ENCODE assay signal across 9 mouse cellular contexts in genomic region chr14:20340149-20340548, GRCm38 (mm10). TPM values are rescaled to one million over a fixed set of nuclear protein-coding genes. Genes with fewer than 3 reads are reported as not detected.
DNase-seq lines count a peak whose midpoint lies in the region; TF ChIP-seq lines count a peak whose summit lies in the region.
"Had no signal": no experiment of that assay in that cellular context is flagged by ENCODE, and none has a peak within 500 bp of the region (broad histone marks: within the 10 kb centered on the region; RNA-seq: fewer than 3 reads in every experiment).

No protein-coding gene starts in this region.

- no peaks in the 10 kb centered on the region for H3K27me3 ChIP-seq in spleen, adult 2 months (ENCODE audit: control insufficient read depth, insufficient read depth, low read length)
- H3K27me3 ChIP-seq: lung, embryonic 15.5 days had no signal

- no peak overlapping the region for H3K4me3 ChIP-seq in gastrocnemius, adult 2 months
- H3K4me3 ChIP-seq in spleen, adult 2 months (ENCODE audit: extremely low read depth, insufficient read depth, insufficient read length), result no peak overlapping the region
- H3K4me3 ChIP-seq: lung, embryonic 15.5 days had no signal

- TF ChIP-seq POLR2A in spleen, adult 2 months (IDR thresholded peaks at IDR 0.05; ENCODE audit: low read depth, low read length), result no peak

- intact Hi-C loops in gastrocnemius, adult 2 months (cut with DNase I), result no loop called here

- TF ChIP-seq CTCF in gastrocnemius, adult 2 months (IDR thresholded peaks at IDR 0.05), result peak; percentile 57
- no peak for TF ChIP-seq CTCF in spleen, adult 2 months (IDR thresholded peaks at IDR 0.05; ENCODE audit: extremely low read depth, insufficient read depth, insufficient read length, insufficient replicate concordance)

- 90% methylated on average over 8 of the region's 8 CpGs for WGBS in spleen, adult 2 months

- H3K4me1 ChIP-seq in spleen, adult 2 months (ENCODE audit: control insufficient read depth, insufficient read depth, insufficient read length), result no peaks in the 10 kb centered on the region; the same call in 1 of the 2 replicates
- H3K4me1 ChIP-seq: lung, embryonic 15.5 days had no signal

- no peak for DNase-seq in gastrocnemius, adult 2 months
- no peak for DNase-seq in gastrocnemius, postnatal 25 days
- DNase-seq in B cell, adult 2 months, result peak; percentile 63 to 66
- DNase-seq in adipocyte (ENCODE audit: low spot score) (peak; percentile 3), liver (peak; percentile 32)
- DNase-seq in spleen, adult 2 months (ENCODE audit: low read depth in 1 of 2, low spot score in 2 of 2), result peak; percentile 22 to 27
- no peak for DNase-seq in ovary, postnatal 10 days (ENCODE audit: low spot score)
- DNase-seq in gastrocnemius, postnatal 4 days (ENCODE audit: low spot score in 2 of 2), result no peak

- peaks cover 13% of the 10 kb centered on the region for H3K36me3 ChIP-seq in spleen, adult 2 months (ENCODE audit: control insufficient read depth, insufficient read depth, low read length)

- no peak overlapping the region for H3K27ac ChIP-seq in gastrocnemius, adult 2 months
- H3K27ac ChIP-seq in spleen, adult 2 months (ENCODE audit: insufficient read depth, low read length), result no peak overlapping the region
- H3K27ac ChIP-seq: lung, embryonic 15.5 days had no signal

RNA-seq across cellular contexts. Expression of gene Ecd, which starts 7.8 kb away (rescaled TPM):
- 10 to 100 TPM; 32.7 to 38.9 TPM for total RNA-seq in gastrocnemius, adult 2 months (2021)
- total RNA-seq in gastrocnemius, postnatal 25 days (2021), result 10 to 100 TPM; 27.0 to 28.3 TPM
- polyA plus RNA-seq in spleen, adult 2 months (2012; rRNA removed), result 13.2 and 14.2 TPM in 2 replicates
- 10 to 100 TPM; 26.8 to 34.3 TPM for total RNA-seq in gastrocnemius, postnatal 4 days (2021)

RNA-seq across cellular contexts. Expression of gene Fam149b, which starts 7.8 kb away (rescaled TPM):
- total RNA-seq in gastrocnemius, adult 2 months (2021), result 10 to 100 TPM; 18.2 to 22.7 TPM
- total RNA-seq in gastrocnemius, postnatal 25 days (2021), result 10 to 100 TPM; 19.7 to 20.8 TPM
- polyA plus RNA-seq in spleen, adult 2 months (2012; rRNA removed), result 12.6 and 15.4 TPM in 2 replicates
- 10 to 100 TPM; 28.7 to 31.7 TPM for total RNA-seq in gastrocnemius, postnatal 4 days (2021)

RNA-seq across cellular contexts. Expression of gene Nudt13, which starts 45.7 kb away (rescaled TPM):
- 10 to 100 TPM; 26.9 to 32.3 TPM for total RNA-seq in gastrocnemius, adult 2 months (2021)
- total RNA-seq in gastrocnemius, postnatal 25 days (2021), result 10 to 100 TPM; 32.5 to 33.7 TPM
- polyA plus RNA-seq in spleen, adult 2 months (2012; rRNA removed), result 7.2 and 7.8 TPM in 2 replicates
- 10 to 100 TPM; 17.1 to 21.1 TPM for total RNA-seq in gastrocnemius, postnatal 4 days (2021)

RNA-seq across cellular contexts. Expression of gene Dnajc9, which starts 48.6 kb away (rescaled TPM):
- 10 to 100 TPM in 1 of 2 experiments, 1 to 10 TPM in 1; 8.4 to 12.4 TPM for total RNA-seq in gastrocnemius, adult 2 months (2021)
- 1 to 10 TPM; 9.1 to 9.3 TPM for total RNA-seq in gastrocnemius, postnatal 25 days (2021)
- 50.8 and 85.7 TPM in 2 replicates for polyA plus RNA-seq in spleen, adult 2 months (2012; rRNA removed)
- 10 to 100 TPM; 27.5 to 29.9 TPM for total RNA-seq in gastrocnemius, postnatal 4 days (2021)

RNA-seq across cellular contexts. Expression of gene Mrps16, which starts 53.3 kb away (rescaled TPM):
- total RNA-seq in gastrocnemius, adult 2 months (2021), result 10 to 100 TPM; 43.1 to 57.5 TPM
- 10 to 100 TPM; 39.9 to 48.4 TPM for total RNA-seq in gastrocnemius, postnatal 25 days (2021)
- 27.6 and 39.6 TPM in 2 replicates for polyA plus RNA-seq in spleen, adult 2 months (2012; rRNA removed)
- total RNA-seq in gastrocnemius, postnatal 4 days (2021), result 10 to 100 TPM; 51.8 to 54.7 TPM

Comparison
In these comparisons a context has a peak if more than half of its experiments do, and no peak if none do; other contexts are left out.
1. DNase-seq: peak in B cell, adult 2 months (2 of 2), adipocyte (single experiment), liver (single experiment) and spleen, adult 2 months (2 of 2); none in gastrocnemius, adult 2 months (single experiment), gastrocnemius, postnatal 25 days (single experiment), ovary, postnatal 10 days (single experiment) and gastrocnemius, postnatal 4 days (0 of 2).